Mouse (Mus musculus) stomach, postnatal 0 days (tissue): ENCODE data around the gene Olfr619. TPM values are rescaled to one million over a fixed set of nuclear protein-coding genes. Genes with fewer than 3 reads are reported as not detected.

Experiments used
- ATAC-seq: fragments of 200-750 bp; cut with Nextera tagmentation; 2 replicates; pipeline ENCODE4 v1.8.0; 2017; ENCODE audit not compliant: low FRiP score, low TSS enrichment
- DNase-seq: peaks from one replicate; pipeline ENCODE4 v3.0.0-alpha.2; 2016; ENCODE audit warnings: low spot score
- H3K27ac ChIP-seq: fragments of 300-500 bp; sonication (generic); replicated peaks from 2 replicates; pipeline ENCODE4 v1.5.1; 2014; ENCODE audit warnings: mild to moderate bottlenecking, control low read depth
- H3K27me3 ChIP-seq: fragments of 300-500 bp; sonication (generic); 2 replicates; pipeline ENCODE4 v1.6.1; 2014; ENCODE audit warnings: low read length; ENCODE audit not compliant: control insufficient read depth, insufficient read depth
- H3K36me3 ChIP-seq: fragments of 300-500 bp; sonication (generic); 2 replicates; pipeline ENCODE4 v1.6.1; 2014; ENCODE audit warnings: low read length, mixed read lengths; ENCODE audit not compliant: control insufficient read depth, insufficient read depth
- H3K4me1 ChIP-seq: fragments of 300-500 bp; sonication (generic); replicated peaks from 2 replicates; pipeline ENCODE4 v1.6.1; 2014; ENCODE audit warnings: antibody characterized with exemption; ENCODE audit not compliant: control insufficient read depth, insufficient read depth
- H3K4me2 ChIP-seq: fragments of 300-500 bp; sonication (generic); replicated peaks from 2 replicates; pipeline ENCODE4 v1.6.1; 2014; ENCODE audit warnings: low read depth, mild to moderate bottlenecking, control low read depth, moderate library complexity
- H3K4me3 ChIP-seq: fragments of 300-500 bp; sonication (generic); 2 replicates; pipeline ENCODE4 v1.5.1; 2014; ENCODE audit warnings: low read depth, low read length, control low read depth
- H3K9ac ChIP-seq: fragments of 300-500 bp; sonication (generic); 2 replicates; pipeline ENCODE4 v1.6.1; 2014; ENCODE audit warnings: mild to moderate bottlenecking, low read length, control low read depth, mixed read lengths
- H3K9me3 ChIP-seq: fragments of 300-500 bp; sonication (generic); 2 replicates; pipeline ENCODE4 v1.6.1; 2016; ENCODE audit warnings: low read length; ENCODE audit not compliant: control insufficient read depth
- CTCF ChIP-seq: IDR thresholded peaks from 2 replicates; pipeline ENCODE4 v1.5.1; 2016; ENCODE audit warnings: antibody characterized with exemption, low read depth, mild to moderate bottlenecking, moderate library complexity
- EP300 ChIP-seq: optimal IDR thresholded peaks from 2 replicates; pipeline ENCODE3; 2016; ENCODE audit warnings: antibody characterized with exemption
- WGBS: fragments of 180-500 bp; shearing (Covaris S2); extraction: QIAGEN DNeasy Blood & Tissue Kit; methylation state at CpG from one replicate; pipeline ENCODE4 v1.1.7; 2014; 5-methylcytosine and 5-hydroxymethylcytosine counted together
- polyA plus RNA-seq: library from polyadenylated mRNA; unstranded; fragments of >200 nt; fragmentation: Nextera tagmentation; extraction: Ambion mirVana; gene quantifications from 2 replicates; pipeline ENCODE4 v1.2.1, GENCODE M21; 2015

Gene Olfr619
- polyA plus RNA-seq, result not detected in 2 replicates

GRCm38 (mm10) chr7:103600275-103600674, at the start of gene Olfr619:
Olfr619 (plus strand) TSS chr7:103600575.
- H3K4me3 ChIP-seq, result no peak within 1 kb of the TSS
- H3K9ac ChIP-seq, result no peak within 1 kb of the TSS
- no peaks in the 10 kb centered on the region for H3K4me1 ChIP-seq
- no peak for TF ChIP-seq CTCF
- no peak for TF ChIP-seq EP300
- no peak within 1 kb of the TSS for H3K4me2 ChIP-seq
- H3K9me3 ChIP-seq, result no peaks in the 10 kb centered on the region
- ATAC-seq (no peak), DNase-seq (no peak)
- no peaks in the 10 kb centered on the region for H3K27me3 ChIP-seq
- H3K36me3 ChIP-seq, result no peaks in the 10 kb centered on the region
- no peak within 1 kb of the TSS for H3K27ac ChIP-seq

DNA sequence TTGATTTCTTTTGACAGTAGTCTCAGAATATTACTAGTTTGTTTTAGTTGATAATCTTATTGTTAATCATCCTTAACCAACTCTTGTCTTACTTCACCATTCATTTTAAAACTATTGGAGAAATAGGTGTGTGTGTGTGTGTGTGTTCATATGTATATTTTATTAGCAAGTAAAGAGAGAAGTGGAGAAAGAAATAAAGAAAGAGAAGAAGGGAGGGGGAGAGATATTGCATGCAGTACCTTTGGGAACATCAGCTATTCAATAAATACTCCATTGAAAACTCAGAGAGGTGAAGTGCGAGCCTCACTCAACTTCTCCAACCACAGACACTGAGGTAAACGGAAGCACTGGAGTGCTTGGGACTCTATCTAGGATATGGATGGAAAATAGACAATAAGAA, 44.6 kb upstream of the Olfr619 start, which contains the start of gene Olfr615:
Gene Olfr615 (plus strand): TSS at position 301 of the 400 bp plus-strand sequence.
- WGBS, result 66% methylated on average over 2 of the region's 2 CpGs
- ATAC-seq, result no peak

DNA sequence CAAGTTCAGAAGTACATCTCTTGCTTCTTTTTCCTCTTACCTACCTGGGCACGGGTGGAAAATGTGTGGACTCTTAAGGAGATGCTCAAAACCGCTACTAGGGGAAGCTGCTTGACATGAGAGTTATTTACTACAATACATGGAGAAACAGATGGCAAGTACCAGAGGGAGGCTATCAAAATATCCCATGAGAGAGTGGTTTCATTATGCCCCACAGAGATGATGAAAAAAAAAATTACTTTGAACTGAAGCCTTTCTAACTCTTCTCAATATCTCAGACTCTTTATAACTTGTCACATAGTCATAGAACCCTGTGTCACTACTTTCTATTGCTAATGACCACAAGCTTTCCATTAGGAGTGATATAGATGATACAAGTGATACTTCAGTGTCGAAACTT, 31.3 kb upstream of the Olfr619 start, which contains the start of gene Olfr616:
Gene Olfr616 (minus strand): TSS at position 101 of the 400 bp plus-strand sequence.
- Histone ChIP-seq H3K4me1 (no peaks in the 10 kb centered on the region), H3K9me3 (no peaks in the 10 kb centered on the region), H3K4me3 (no peak within 1 kb of the TSS), H3K4me2 (no peak within 1 kb of the TSS), H3K9ac (no peak within 1 kb of the TSS), H3K27me3 (no peaks in the 10 kb centered on the region), H3K27ac (no peak within 1 kb of the TSS), H3K36me3 (no peaks in the 10 kb centered on the region)
- ATAC-seq (no peak), DNase-seq (no peak)
- TF ChIP-seq CTCF, result no peak
- TF ChIP-seq EP300, result no peak
- WGBS, result 80% methylated on average over 3 of the region's 3 CpGs

More for the DNA sequence above, 44.6 kb upstream of the Olfr619 start, which contains the start of gene Olfr615:
- TF ChIP-seq EP300, result no peak
- no peak for TF ChIP-seq CTCF
- Histone ChIP-seq H3K4me2 (no peak within 1 kb of the TSS), H3K4me1 (no peaks in the 10 kb centered on the region), H3K9me3 (no peaks in the 10 kb centered on the region), H3K27me3 (no peaks in the 10 kb centered on the region), H3K4me3 (no peak within 1 kb of the TSS), H3K9ac (no peak within 1 kb of the TSS), H3K36me3 (no peaks in the 10 kb centered on the region), H3K27ac (no peak within 1 kb of the TSS)
- DNase-seq, result no peak

DNA sequence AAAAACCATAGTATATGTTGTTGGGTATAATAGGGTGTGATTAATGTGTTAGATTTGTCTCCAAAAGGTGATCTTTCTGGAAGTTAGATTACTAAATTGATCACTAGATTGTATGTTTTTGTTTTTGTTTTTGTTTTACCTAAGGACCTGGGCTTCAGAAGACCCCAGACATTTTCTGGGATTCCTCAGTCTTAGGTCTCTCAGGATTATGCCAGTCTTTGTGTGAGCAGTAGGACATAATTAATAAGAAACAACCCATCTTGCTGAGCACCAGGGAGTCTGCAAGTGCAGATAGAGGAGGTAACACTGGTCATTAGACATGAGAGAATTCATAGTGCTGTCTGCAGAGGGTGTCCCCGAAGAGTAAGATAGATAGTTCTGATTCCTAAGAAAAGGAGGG, 27.6 kb upstream of the Olfr619 start, which contains the start of gene Olfr617:
Gene Olfr617 (plus strand): TSS at position 301 of the 400 bp plus-strand sequence.
- WGBS, result 91% methylated on average over 1 of the region's 1 CpGs
- Histone ChIP-seq H3K9me3 (no peaks in the 10 kb centered on the region), H3K9ac (no peak within 1 kb of the TSS), H3K27ac (no peak within 1 kb of the TSS), H3K27me3 (no peaks in the 10 kb centered on the region), H3K4me2 (no peak within 1 kb of the TSS), H3K4me1 (no peaks in the 10 kb centered on the region), H3K36me3 (no peaks in the 10 kb centered on the region), H3K4me3 (no peak within 1 kb of the TSS)
- ATAC-seq, result no peak
- DNase-seq, result no peak
- no peak for TF ChIP-seq EP300
- no peak for TF ChIP-seq CTCF

GRCm38 (mm10) chr7:103589803-103590202, 10.6 kb upstream of the Olfr619 start, which contains the start of gene Olfr618:
Olfr618 (plus strand) TSS chr7:103590103.
- Histone ChIP-seq H3K4me3 (no peak within 1 kb of the TSS), H3K4me2 (no peak within 1 kb of the TSS), H3K27ac (no peak within 1 kb of the TSS), H3K36me3 (no peaks in the 10 kb centered on the region), H3K27me3 (no peaks in the 10 kb centered on the region), H3K9me3 (no peaks in the 10 kb centered on the region), H3K4me1 (no peaks in the 10 kb centered on the region), H3K9ac (no peak within 1 kb of the TSS)
- no peak for ATAC-seq
- DNase-seq, result no peak
- 54% methylated on average over 2 of the region's 2 CpGs for WGBS
- no peak for TF ChIP-seq EP300
- no peak for TF ChIP-seq CTCF

GRCm38 (mm10) chr7:103607425-103607824, 7.0 kb downstream of the Olfr619 start:
- Histone ChIP-seq H3K4me2 (no peak overlapping the region), H3K27me3 (no peaks in the 10 kb centered on the region), H3K27ac (no peak overlapping the region), H3K36me3 (no peaks in the 10 kb centered on the region), H3K4me1 (no peaks in the 10 kb centered on the region), H3K4me3 (no peak overlapping the region), H3K9ac (no peak overlapping the region), H3K9me3 (no peaks in the 10 kb centered on the region)
- no peak for TF ChIP-seq CTCF
- TF ChIP-seq EP300, result no peak
- DNase-seq (no peak), ATAC-seq (no peak)
- 53% methylated on average over 2 of the region's 2 CpGs for WGBS
